Mouse (Mus musculus) liver, postnatal 0 days (tissue): Measurements from ENCODE around the gene Zfp207.

ENCODE experiments used
- CTCF ChIP-seq: sonication (generic); IDR thresholded peaks from 2 replicates; pipeline ENCODE4 v1.5.1; 2016; ENCODE audit warnings: antibody characterized with exemption, low read depth
- EP300 ChIP-seq: IDR thresholded peaks from 2 replicates; pipeline ENCODE4 v1.6.1; 2016; ENCODE audit warnings: antibody characterized with exemption, low read depth, mild to moderate bottlenecking

DNA sequence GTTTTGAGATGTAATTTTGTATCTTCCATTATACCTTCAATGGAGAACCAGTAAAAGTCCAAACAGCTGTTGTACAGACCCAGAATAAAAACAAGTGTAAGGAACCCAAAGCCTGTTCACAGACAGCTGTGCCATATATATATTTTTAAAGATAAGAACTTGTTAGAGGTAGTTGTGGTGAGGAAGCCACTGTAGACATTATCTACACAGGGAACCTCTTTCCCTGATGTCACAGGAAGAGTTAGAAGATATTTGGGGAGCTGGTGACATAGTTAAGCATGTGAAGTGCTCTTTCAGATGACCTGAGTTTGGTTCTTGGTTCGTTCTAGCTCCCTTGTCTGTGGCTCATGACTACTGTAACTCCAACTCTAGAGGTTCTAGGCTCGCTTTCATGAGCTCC lies 41.6 kb downstream of the Zfp207 start:
- no peak for TF ChIP-seq CTCF
- no peak for TF ChIP-seq EP300
